Mouse (Mus musculus) E14TG2a.4 (cell line): Measurements from ENCODE around the gene Dpf3.

Experiments used
- CTCF ChIP-seq: conservative IDR thresholded peaks from 2 replicates; pipeline ENCODE4 v1.5.1; 2014; ENCODE audit warnings: low read length
- POU5F1 ChIP-seq: IDR thresholded peaks from 2 replicates; pipeline ENCODE4 v1.6.1; 2014; ENCODE audit warnings: low read length, borderline replicate concordance

GRCm38 (mm10) chr12:83303221-83303620 is 184.3 kb downstream of the Dpf3 start:
- no peak for TF ChIP-seq POU5F1
- TF ChIP-seq CTCF = no peak
